Mouse (Mus musculus) T-helper 1 cell (primary cell): ENCODE results near the gene Olfr99.
"Not testable (repeated sequence)": the region's sequence is repeated elsewhere in the genome, so short reads cannot be mapped to it uniquely, and the experiment has no call there.

Experiments used
- in situ Hi-C: fragments of 300-600 bp; cut with MboI, MseI; formaldehyde crosslinking; loops from one replicate; pipeline ENCODE4 v1.15.1; 2025; ENCODE audit warnings: high pct_unique_total_duplicates

The Olfr99 gene

DNA sequence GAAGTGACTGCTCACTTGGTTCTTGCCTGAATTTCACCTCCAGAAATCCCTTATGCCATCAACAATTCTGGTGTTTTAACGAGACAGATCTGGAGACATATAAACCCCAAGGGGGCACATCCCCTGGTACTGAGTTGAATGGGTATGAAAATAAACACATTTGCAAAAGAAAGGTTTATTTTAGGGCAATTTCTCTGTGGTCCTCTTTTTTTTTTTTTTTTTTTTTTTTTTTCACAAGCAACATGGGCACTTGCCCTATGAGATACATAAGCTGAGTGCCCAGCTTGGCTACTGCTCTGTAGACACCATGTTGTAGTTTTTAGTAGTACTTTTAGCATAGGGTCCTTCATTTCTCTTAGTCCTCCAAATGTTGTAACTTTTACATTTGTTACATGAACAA, at the start of gene Olfr99:
TSS of gene Olfr99 (minus strand) at position 101 of the 400 bp plus-strand sequence.
- in situ Hi-C loops, result no loop called here

DNA sequence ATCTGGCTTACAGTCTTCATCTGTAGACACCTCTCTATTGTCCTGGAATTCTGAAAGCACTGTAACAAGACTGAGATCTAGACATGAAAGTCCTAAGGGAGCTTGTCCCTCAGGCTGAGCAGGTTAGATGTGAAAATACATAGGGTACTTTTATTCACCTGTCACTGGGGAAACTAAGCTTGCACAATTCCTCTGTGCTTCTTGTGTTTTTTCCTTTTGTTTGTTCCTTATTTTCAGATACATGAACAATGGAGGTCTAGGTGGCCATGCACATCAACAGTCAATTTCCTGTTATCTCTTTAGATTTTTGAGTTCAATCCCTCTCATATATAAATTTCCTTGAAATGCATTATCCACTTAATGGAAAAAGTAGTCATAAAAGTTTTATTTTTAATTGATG, 33.7 kb upstream of the Olfr99 start, which contains the start of gene Olfr102:
TSS of gene Olfr102 (minus strand) at position 101 of the 400 bp plus-strand sequence.
- in situ Hi-C loops, result no loop called here

DNA sequence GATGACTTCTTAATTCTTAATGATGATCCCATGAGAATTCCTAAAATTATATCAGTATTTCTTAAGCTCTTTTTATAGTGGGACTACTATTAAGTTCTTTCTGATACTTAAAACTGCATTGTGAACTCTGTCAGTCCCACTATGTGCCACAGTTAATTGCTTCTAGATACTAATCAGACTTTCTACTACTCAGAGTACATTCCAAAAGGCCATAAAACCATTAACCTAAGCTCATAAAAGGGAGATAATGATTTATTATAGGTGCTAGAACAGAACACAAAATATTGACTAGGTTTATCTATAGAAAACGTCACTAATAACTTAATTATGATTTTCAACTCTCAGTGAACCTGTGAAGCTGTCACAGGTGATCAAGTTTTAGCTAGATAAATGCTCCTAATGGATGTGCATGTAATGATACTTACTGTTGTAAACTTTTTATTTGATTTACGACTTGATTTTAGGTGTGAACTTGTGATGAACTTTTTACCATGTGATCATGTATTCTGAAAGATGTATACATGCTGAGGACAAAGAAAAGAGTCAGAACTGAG, 27.0 kb upstream of the Olfr99 start:
- in situ Hi-C loops, result no loop called here

DNA sequence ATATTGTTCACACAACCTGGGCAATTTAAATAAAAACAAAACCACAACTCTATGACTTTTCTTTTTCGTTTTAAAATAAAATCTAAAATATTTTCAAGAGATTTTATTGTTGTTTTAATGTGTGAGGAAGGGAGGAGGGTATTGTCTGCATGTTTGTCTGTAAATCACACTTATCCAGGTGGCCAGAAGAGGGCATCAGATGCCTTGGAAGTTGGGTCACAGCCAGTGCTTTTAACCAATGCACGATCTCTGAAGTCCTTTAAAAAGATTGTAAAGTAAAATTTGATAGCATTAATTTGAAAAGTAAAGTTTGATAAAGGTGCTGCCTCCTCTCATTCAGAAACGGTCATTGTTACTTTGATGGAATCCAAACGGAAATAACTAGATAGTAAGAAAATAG, 25.2 kb upstream of the Olfr99 start:
- in situ Hi-C loops, result no loop called here

DNA sequence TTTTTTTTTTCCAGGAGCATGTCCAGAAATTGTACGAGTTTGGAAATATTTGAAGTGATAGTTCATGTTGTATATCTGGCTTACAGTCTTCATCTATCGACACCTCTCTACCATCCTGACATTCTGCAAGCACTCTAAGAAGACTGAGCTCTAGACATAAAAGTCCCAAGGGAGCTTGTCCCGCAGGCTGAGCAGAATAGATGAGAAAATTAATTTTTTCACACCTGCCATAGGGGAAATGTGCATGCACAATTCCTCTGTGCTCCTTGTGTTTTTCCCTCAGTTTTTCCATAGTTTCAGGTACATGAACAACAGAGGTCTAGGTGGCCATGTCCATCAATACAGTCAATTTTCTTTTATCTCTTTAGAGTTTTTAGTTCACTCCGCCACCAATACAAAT, 21.0 kb upstream of the Olfr99 start, which contains the start of gene Olfr101:
TSS of gene Olfr101 (minus strand) at position 101 of the 400 bp plus-strand sequence.
- in situ Hi-C loops, result no loop called here

DNA sequence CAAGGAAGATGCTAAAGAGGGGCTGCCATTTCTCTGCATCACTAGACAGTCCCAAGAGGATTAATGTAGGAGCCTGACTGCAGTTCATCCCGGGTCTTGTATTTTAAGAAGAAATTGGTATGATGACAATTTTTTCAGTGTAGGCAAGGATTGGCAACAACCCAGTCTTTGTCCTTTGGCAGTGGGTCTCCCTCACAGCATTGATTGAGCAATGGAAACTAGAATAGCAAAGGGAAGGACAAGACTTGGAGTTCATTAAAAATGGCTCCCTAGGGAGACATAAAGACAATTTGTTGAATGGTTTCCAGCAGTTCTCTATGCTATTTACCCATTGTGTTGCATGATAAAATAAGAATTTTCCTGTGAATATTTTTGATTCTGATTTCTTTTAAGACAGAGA, 2.9 kb downstream of the Olfr99 start:
- in situ Hi-C loops, result no loop called here

DNA sequence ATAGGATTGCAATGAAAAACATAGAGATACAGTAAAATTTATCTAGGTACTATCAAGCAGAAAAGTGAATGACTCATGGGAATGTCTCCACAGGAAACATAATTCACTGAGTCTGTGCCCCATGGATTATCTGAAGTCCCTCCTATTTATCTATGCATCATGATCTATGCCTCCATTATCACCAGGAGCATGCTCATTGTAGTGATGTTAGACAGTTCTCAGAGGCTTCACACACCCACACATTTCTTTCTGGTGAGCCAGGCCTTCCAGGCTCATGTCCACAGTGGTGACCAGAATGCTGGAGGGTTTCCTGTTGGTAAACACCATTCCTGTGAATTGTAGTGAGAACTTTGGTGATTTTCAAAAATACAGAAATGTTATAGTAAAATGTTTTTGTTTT, 6.7 kb downstream of the Olfr99 start:
- in situ Hi-C loops, result loop anchor here (10.0 kb wide), 1 partner anchor 332 kb away; the partner anchor contains the start of gene Rnf39

DNA sequence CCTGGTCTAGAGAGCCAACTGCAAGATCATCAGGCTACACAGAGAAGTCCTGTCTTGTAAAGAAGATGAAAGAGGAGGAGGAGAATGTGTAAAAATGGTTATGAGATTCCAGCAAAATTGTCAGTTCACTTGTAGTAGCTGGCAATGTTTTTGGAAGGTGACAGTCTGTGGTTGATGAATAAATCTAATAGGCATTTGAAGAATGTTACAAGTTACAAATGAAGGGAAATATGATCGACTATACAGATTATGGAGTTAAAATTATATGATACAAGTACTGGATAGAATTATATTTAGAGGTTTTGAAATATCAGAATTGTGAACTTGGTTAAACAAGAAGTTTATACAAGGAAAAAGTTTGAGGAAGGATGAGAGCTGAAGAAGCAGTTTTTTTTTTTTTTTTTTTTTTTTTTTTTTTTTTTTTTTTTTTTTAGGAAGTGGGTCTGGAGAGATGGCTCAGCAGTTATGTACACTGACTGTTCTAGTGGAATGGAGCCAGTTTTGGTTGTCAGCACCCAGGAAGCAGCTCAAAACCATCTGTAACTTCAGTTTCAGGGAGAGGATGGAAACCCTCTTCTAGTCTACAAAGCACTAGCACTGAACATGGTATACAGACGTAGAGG, 7.5 kb downstream of the Olfr99 start:
- in situ Hi-C loops, result loop anchor here (10.0 kb wide), 1 partner anchor 331 kb away; the partner anchor contains the start of gene Rnf39

DNA sequence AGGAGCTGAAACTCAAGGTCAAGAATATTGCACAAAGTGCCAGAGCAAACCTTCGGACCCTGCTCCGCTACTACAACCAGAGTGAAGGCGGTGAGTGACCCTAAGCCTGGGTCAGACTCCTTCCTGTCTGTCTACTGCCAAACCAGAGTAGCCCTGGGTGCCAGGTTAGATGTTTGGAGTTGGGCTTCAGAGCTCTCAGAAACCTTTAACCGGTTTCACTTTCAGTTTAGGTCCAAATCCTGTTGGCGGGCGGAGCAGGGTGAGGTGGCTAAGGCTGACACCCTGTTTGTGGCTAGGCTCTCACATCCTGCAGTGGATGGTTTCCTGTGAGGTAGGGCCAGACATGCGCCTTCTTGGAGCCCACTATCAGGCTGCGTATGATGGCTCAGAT, 12.6 kb downstream of the Olfr99 start:
- in situ Hi-C loops, result loop anchor here (10.0 kb wide), 1 partner anchor 326 kb away; the partner anchor contains the start of gene Rnf39

DNA sequence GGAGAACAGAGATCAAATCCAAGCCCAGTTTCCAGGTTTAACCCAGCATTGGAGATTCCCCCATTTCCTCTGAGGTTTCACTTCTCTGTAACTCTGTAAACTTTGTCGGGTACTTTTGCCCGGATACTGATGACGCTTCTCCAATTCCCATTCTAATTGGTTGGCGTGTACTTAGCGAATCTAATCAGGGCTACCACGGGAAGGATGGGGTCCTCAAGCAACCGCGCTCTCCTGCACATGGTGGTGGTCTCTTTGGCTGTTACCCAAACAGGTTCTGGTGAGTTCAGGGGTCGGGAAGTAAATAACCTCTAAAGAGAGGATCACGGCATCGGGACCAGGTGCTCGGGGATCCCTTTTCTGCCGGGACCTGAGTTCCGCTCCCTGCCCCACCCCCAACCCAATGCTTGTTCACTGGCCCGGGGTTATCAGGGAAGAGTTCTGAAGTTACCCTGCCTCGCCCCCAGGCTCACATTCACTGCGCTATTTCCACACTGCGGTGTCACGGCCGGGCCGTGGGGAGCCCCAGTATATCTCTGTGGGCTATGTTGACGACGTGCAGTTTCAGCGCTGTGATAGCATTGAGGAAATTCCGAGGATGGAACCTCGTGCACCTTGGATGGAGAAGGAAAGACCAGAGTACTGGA, 13.1 kb downstream of the Olfr99 start, which contains the start of gene H2-M3:
TSS of gene H2-M3 (plus strand) at position 163 of the 644 bp plus-strand sequence.
- in situ Hi-C loops, result loop anchor here (10.0 kb wide), 1 partner anchor 325 kb away; the partner anchor contains the start of gene Rnf39

DNA sequence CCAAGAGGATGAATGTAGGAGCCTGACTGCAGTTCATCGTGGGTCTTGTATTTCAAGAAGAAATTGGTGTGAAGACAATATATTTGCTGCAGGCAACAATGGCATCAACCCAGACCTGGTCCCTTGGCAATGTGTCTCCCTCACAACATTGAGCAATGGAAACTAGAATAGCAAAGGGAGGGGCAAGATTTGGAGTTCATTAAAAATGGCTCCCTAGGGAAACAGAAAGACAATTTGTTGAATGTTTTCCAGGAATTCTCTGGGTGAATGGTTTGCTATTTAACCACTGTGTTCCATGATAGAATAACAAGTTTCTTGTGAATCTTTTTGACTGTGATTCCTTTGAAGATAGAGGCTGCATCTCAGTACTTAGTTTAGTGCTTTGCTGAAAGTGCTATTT, 19.6 kb downstream of the Olfr99 start, which contains the start of gene Olfr98:
TSS of gene Olfr98 (minus strand) at position 124 of the 400 bp plus-strand sequence.
- in situ Hi-C loops, result no loop called here

DNA sequence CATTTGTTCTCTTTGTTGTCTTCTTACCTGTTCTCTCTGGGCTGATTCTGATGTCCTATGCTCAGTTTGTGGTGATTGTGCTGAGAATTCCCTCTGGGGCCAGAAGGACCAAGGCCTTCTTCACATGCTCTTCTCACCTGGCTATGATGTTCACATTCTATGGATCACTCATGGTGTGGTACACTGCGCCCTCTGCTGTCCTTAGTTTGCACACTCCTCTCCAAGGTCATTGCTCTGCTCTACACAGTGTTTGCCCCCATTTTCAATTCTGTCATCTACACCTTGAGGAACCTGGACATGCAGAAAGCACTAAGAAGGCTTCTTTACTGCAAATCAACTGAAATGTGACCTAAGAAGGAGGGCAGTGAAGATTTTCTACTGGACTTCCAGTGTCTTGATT, 32.7 kb downstream of the Olfr99 start:
- in situ Hi-C loops, result no loop called here

DNA sequence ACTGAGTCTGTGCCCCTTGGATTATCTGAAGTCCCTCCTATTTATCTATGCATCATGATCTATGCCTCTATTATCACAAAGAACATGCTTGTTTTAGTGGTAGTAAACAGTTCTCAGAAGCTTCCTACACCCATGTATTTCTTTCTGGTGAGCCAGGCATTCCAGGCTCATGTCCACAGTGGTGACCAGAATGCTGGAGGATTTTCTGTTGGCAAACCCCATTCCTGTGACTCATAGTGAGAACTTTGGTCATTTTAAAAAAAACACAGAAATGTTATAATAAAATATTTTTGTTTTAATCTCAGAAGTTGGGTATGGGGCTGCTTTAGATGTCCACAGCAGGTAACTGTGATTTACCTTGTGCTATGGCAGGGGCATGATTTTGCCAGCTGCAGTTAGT, 33.8 kb downstream of the Olfr99 start:
- in situ Hi-C loops, result no loop called here

DNA sequence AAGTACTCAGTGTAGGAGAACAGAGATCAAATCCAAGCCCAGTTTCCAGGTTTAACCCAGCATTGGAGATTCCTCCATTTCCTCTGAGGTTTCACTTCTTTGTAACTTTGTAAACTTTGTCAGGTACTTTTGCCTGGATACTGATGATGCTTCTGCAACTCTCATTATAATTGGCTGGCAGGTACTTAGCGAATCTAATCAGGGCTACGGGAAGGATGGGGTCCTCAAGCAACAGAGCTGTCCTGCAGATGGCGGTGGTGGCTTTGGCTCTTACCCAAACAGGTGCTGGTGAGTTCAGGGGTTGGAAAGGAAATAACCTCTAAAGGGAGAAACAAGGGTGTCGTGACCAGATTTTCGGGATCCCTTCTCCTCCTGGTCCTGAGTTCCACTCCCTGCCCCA, 36.5 kb downstream of the Olfr99 start:
- in situ Hi-C loops, result no loop called here

DNA sequence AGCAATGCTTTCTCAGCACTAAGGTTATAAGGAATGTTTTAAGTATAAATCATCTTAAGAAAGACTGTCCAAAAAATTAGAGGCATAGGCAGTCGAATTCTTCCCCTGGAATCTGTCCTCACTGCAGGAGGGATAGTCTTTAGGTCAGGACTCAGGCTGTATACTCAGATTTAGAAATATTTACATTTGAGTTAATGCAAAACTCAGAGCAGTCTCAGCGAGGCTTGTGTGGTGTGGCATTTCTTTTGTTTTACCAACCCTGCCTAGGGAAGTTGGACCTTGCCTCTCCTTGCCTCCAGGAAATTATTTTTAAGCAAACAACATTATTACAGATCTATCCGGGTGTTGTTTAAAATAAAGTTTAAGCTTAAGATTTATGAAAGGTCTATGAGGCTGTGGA, 41.1 kb downstream of the Olfr99 start:
- in situ Hi-C loops, result no loop called here

DNA sequence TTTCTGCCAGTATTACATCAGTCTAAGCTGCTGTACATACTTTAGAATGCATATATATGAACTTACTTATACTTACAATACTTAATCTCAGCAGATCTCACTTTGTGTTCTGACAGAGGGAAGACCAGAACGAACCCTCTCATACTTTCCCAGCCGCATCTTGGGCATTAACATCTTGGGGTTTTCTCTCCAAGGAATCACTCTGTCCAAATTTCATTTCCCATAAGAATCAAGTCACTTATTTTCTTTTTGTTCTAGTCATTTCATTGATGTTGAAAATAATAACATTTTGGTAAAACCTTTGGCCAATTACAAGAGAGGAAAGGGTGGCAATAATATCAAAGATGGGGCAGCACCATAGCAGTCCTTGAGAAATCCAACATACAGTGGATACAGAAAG, 46.0 kb downstream of the Olfr99 start, which contains the start of gene Olfr97:
TSS of gene Olfr97 (minus strand) at position 101 of the 400 bp plus-strand sequence.
- in situ Hi-C loops, result not testable (repeated sequence)
